Mouse (Mus musculus) macrophage (primary cell): Measurements from ENCODE around the gene Eef1akmt2. TPM values are rescaled to one million over a fixed set of nuclear protein-coding genes. Genes with fewer than 3 reads are reported as not detected.

Source experiments
- H3K27ac ChIP-seq: fragments of 350-480 bp; formaldehyde crosslinking; 2 replicates; pipeline ENCODE4 v1.9.0; 2021
- H3K36me3 ChIP-seq: fragments of 350-480 bp; formaldehyde crosslinking; 2 replicates; pipeline ENCODE4 v1.9.0; 2021; ENCODE audit errors: inconsistent target
- H3K4me3 ChIP-seq: fragments of 350-480 bp; formaldehyde crosslinking; 2 replicates; pipeline ENCODE4 v1.9.0; 2021; ENCODE audit errors: inconsistent target
- H3K79me2 ChIP-seq: fragments of 350-480 bp; formaldehyde crosslinking; 2 replicates; pipeline ENCODE4 v1.9.0; 2021; ENCODE audit errors: inconsistent target
- WGBS: methylation state at CpG from one replicate; pipeline ENCODE4 v1.1.7; 2026; ENCODE audit warnings: inconsistent platforms; ENCODE audit not compliant: missing documents; 5-methylcytosine and 5-hydroxymethylcytosine counted together
- polyA plus RNA-seq: library from polyadenylated mRNA; stranded (reverse); fragments of 250-400 nt; gene quantifications from 3 replicates; pipeline ENCODE4 v1.2.4, GENCODE M21; 2018; ENCODE audit warnings: inconsistent platforms

The Eef1akmt2 gene
- polyA plus RNA-seq, 1 experiment from 2014 or later, result 17.1 TPM

GRCm38 (mm10) chr7:132842455-132842854 lies 10.0 kb downstream of the Eef1akmt2 start:
- Histone ChIP-seq H3K36me3 (no peaks in the 10 kb centered on the region), H3K79me2 (no peaks in the 10 kb centered on the region), H3K4me3 (no peak overlapping the region), H3K27ac (no peak overlapping the region)
- 100% methylated on average over 1 of the region's 1 CpGs for WGBS

GRCm38 (mm10) chr7:132841287-132841686 lies 11.2 kb downstream of the Eef1akmt2 start:
- WGBS, result 97% methylated on average over 5 of the region's 5 CpGs
- no peaks in the 10 kb centered on the region for H3K36me3 ChIP-seq
- no peaks in the 10 kb centered on the region for H3K79me2 ChIP-seq
- H3K27ac ChIP-seq, result no peak overlapping the region
- no peak overlapping the region for H3K4me3 ChIP-seq

- Histone ChIP-seq H3K27ac (no peak overlapping the region), H3K79me2 (no peaks in the 10 kb centered on the region), H3K4me3 (no peak overlapping the region), H3K36me3 (peaks cover 4% of the 10 kb centered on the region; the same call in 1 of the 2 replicates)
- WGBS, result 92% methylated on average over 4 of the region's 4 CpGs
These were observed 21.5 kb downstream of the Eef1akmt2 start for GRCm38 (mm10) chr7:132830955-132831354.

GRCm38 (mm10) chr7:132824346-132825022 lies 28.0 kb downstream of the Eef1akmt2 start:
- H3K79me2 ChIP-seq, result no peaks in the 10 kb centered on the region
- H3K27ac ChIP-seq, result 0 out of 2 replicates have a peak overlapping the region, but pooled peaks have one; percentile 1
- no peaks in the 10 kb centered on the region for H3K36me3 ChIP-seq
- 13% methylated on average over 1 of the region's 1 CpGs for whole genome bisulfite sequencing
- no peak overlapping the region for H3K4me3 ChIP-seq

DNA sequence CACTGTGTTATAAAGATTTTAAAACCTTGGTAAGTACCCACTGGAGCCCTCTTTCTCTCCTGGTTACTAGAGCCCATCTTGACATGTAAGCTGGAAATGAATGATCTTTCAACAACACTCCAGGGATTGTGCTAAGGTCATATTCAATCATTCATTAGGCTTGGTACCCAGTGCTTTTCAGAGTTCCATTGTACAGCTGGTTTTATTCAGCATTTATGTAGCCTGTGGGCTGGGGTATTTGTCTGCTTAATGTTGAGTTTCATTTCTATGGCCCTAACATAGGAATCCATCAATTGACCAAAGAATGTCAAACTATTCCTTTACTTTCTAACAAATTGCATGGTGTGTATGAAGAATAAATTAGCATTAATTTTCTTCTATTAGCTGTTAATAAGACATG lies 28.6 kb downstream of the Eef1akmt2 start:
- H3K36me3 ChIP-seq, result no peaks in the 10 kb centered on the region
- H3K27ac ChIP-seq, result 0 out of 2 replicates have a peak overlapping the region, but pooled peaks have one; percentile 1
- no peak overlapping the region for H3K4me3 ChIP-seq
- no peaks in the 10 kb centered on the region for H3K79me2 ChIP-seq

DNA sequence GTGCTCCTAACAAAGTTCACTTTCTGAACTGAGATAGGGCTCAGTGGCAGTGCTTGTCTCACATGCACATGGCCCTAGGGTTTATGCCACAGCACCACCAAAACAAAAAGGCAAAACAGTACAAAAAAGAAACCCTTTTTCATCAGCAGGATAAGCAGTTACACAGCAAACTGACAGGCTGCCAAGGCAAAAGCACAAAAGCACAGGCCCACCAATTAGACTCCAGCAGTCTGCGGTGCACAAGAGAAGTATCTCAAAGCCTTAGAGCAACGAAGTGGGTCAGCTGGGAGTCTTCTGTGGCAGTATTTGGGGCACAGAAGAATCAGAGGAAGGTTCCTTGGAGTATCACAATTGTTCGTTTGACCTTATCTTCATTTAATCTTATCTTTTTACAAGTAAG lies 31.8 kb downstream of the Eef1akmt2 start:
- Histone ChIP-seq H3K79me2 (no peaks in the 10 kb centered on the region), H3K4me3 (no peak overlapping the region), H3K36me3 (no peaks in the 10 kb centered on the region), H3K27ac (no peak overlapping the region)
- WGBS, result 93% methylated on average over 3 of the region's 3 CpGs

GRCm38 (mm10) chr7:132817056-132817455 lies 35.4 kb downstream of the Eef1akmt2 start:
- 95% methylated on average over 6 of the region's 6 CpGs for WGBS
- Histone ChIP-seq H3K36me3 (no peaks in the 10 kb centered on the region), H3K27ac (no peak overlapping the region), H3K4me3 (no peak overlapping the region), H3K79me2 (peaks cover 9% of the 10 kb centered on the region)

GRCm38 (mm10) chr7:132816528-132816927 lies 35.9 kb downstream of the Eef1akmt2 start:
- H3K79me2 ChIP-seq, result peaks cover 14% of the 10 kb centered on the region
- no peak overlapping the region for H3K27ac ChIP-seq
- H3K36me3 ChIP-seq, result no peaks in the 10 kb centered on the region
- no peak overlapping the region for H3K4me3 ChIP-seq
- WGBS, result 94% methylated on average over 2 of the region's 2 CpGs

- H3K79me2 ChIP-seq, result peaks cover 28% of the 10 kb centered on the region
- H3K36me3 ChIP-seq, result no peaks in the 10 kb centered on the region
- H3K4me3 ChIP-seq, result no peak overlapping the region
- WGBS, result 91% methylated on average over 5 of the region's 5 CpGs
- H3K27ac ChIP-seq, result no peak overlapping the region
These were observed 37.4 kb downstream of the Eef1akmt2 start for GRCm38 (mm10) chr7:132815081-132815480.

GRCm38 (mm10) chr7:132814089-132814450 lies 38.4 kb downstream of the Eef1akmt2 start:
- peak overlapping the region; percentile 67 for H3K27ac ChIP-seq
- WGBS, result 5% methylated on average over 7 of the region's 7 CpGs
- H3K36me3 ChIP-seq, result no peaks in the 10 kb centered on the region
- H3K79me2 ChIP-seq, result peaks cover 38% of the 10 kb centered on the region
- peak overlapping the region; percentile 53 for H3K4me3 ChIP-seq

DNA sequence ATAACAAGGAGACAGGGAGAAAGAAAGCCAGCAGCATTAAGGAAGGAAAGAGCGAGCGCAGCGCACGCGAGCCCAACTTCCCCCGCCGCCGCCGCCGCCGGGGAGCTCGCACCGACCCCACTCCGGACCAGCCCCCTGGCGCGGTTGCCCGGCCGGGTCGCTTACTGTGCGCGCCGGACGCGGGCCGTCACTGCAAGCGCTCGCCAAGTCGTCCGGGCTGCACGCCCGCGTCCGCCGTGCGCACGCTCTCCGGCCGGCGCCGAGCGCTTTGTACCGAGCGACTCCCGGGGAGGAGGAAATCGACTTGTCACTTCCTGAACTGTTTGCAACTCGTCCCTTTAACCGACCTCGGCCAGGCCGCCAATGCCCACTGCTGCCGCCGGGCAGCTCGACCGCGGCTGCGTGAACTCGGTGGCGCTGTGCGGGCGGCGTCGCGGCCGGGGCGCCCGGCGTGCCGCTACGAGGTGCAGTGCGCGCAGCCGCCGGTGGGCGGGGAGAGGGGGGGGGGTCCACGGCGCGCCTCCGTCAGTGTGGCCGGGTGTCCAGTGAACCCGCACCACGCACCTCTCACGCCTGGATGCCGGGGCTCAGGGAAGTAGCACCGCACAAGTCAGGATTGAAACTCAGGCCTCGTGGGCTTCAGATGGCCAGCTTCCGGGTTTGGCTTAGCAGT lies 38.9 kb downstream of the Eef1akmt2 start, which contains the start of gene Fam53b:
Gene Fam53b (minus strand): TSS at position 471 of the 673 bp plus-strand sequence.
- peak within 1 kb of the TSS; percentile 74 for H3K4me3 ChIP-seq
- peak within 1 kb of the TSS; percentile 78 for H3K27ac ChIP-seq
- no peaks in the 10 kb centered on the region for H3K36me3 ChIP-seq
- H3K79me2 ChIP-seq, result peaks cover 44% of the 10 kb centered on the region
- 1% methylated on average over 69 of the region's 85 CpGs for WGBS

GRCm38 (mm10) chr7:132812619-132813415 lies 39.7 kb downstream of the Eef1akmt2 start:
- WGBS, result under 1% methylated on average over 57 of the region's 59 CpGs
- Histone ChIP-seq H3K36me3 (no peaks in the 10 kb centered on the region), H3K27ac (peak overlapping the region; percentile 78), H3K79me2 (peaks cover 51% of the 10 kb centered on the region), H3K4me3 (peak overlapping the region; percentile 74)

GRCm38 (mm10) chr7:132811716-132812618 lies 40.5 kb downstream of the Eef1akmt2 start:
- Histone ChIP-seq H3K27ac (peak overlapping the region; percentile 78), H3K36me3 (no peaks in the 10 kb centered on the region), H3K4me3 (peak overlapping the region; percentile 74), H3K79me2 (peaks cover 59% of the 10 kb centered on the region)
- 6% methylated on average over 23 of the region's 23 CpGs for WGBS

- H3K27ac ChIP-seq, result peak overlapping the region; percentile 78
- 100% methylated on average over 1 of the region's 1 CpGs for WGBS
- H3K36me3 ChIP-seq, result no peaks in the 10 kb centered on the region
- H3K79me2 ChIP-seq, result peaks cover 70% of the 10 kb centered on the region
- H3K4me3 ChIP-seq, result no peak overlapping the region
These were observed 41.6 kb downstream of the Eef1akmt2 start for GRCm38 (mm10) chr7:132810879-132811278.
